Mouse (Mus musculus) spleen, postnatal 36 days (tissue): Measurements from ENCODE around the gene Ankrd65.

Experiments used
- DNase-seq, 2 experiments: peaks; one replicate each; pipeline ENCODE4 v3.0.0; 2022; ENCODE audit warnings: low spot score in 2 of 2, mixed read lengths in 1 of 2

The Ankrd65 gene

GRCm38 (mm10) chr4:155812665-155813181, 22.5 kb downstream of the Ankrd65 start:
- peak in 1 of 2 experiments; percentile 31 for DNase-seq

- DNase-seq, result no peak
Measured at GRCm38 (mm10) chr4:155817533-155817932, 27.3 kb downstream of the Ankrd65 start.

- no peak for DNase-seq
Measured at GRCm38 (mm10) chr4:155821025-155821424, 30.8 kb downstream of the Ankrd65 start.

- DNase-seq, result no peak
Measured at GRCm38 (mm10) chr4:155823443-155823842, 33.2 kb downstream of the Ankrd65 start.

- no peak for DNase-seq
Measured at GRCm38 (mm10) chr4:155829866-155830265, 39.6 kb downstream of the Ankrd65 start.

- no peak for DNase-seq
Measured at GRCm38 (mm10) chr4:155830596-155830995, 40.4 kb downstream of the Ankrd65 start.

GRCm38 (mm10) chr4:155831205-155831766, 41.0 kb downstream of the Ankrd65 start, which contains the start of gene Aurkaip1:
TSS of gene Aurkaip1 (plus strand) at chr4:155831272.
- DNase-seq, result peak; percentile 95 to 96

- DNase-seq, result no peak
Measured at GRCm38 (mm10) chr4:155831831-155832230, 41.6 kb downstream of the Ankrd65 start.

- no peak for DNase-seq
Measured at GRCm38 (mm10) chr4:155832321-155832720, 42.1 kb downstream of the Ankrd65 start.

- DNase-seq, result no peak
Measured at GRCm38 (mm10) chr4:155833234-155833633, 43.0 kb downstream of the Ankrd65 start.

- DNase-seq, result peak; percentile 70 to 71
Measured at GRCm38 (mm10) chr4:155833836-155834235, 43.6 kb downstream of the Ankrd65 start.

- DNase-seq, result no peak
Measured at GRCm38 (mm10) chr4:155837404-155838010, 47.3 kb downstream of the Ankrd65 start.

GRCm38 (mm10) chr4:155838187-155839153, 48.2 kb downstream of the Ankrd65 start:
- DNase-seq, result no peak

GRCm38 (mm10) chr4:155839483-155839910, 49.3 kb downstream of the Ankrd65 start, which contains the start of gene Mxra8:
TSS of gene Mxra8 (plus strand) at chr4:155839680.
- no peak for DNase-seq

- DNase-seq, result no peak
Measured at GRCm38 (mm10) chr4:155840076-155841002, 50.1 kb downstream of the Ankrd65 start.

- peak; percentile 78 to 80 for DNase-seq
Measured at GRCm38 (mm10) chr4:155841003-155841454, 50.8 kb downstream of the Ankrd65 start.

- no peak for DNase-seq
Measured at GRCm38 (mm10) chr4:155841651-155842270, 51.5 kb downstream of the Ankrd65 start.

- no peak for DNase-seq
Measured at GRCm38 (mm10) chr4:155843231-155843630, 53.0 kb downstream of the Ankrd65 start.

GRCm38 (mm10) chr4:155846871-155847578, 56.8 kb downstream of the Ankrd65 start, which contains the start of gene Dvl1:
TSS of gene Dvl1 (plus strand) at chr4:155847402.
- peak; percentile 87 to 88 for DNase-seq
